Mouse (Mus musculus) MEL (cell line): ENCODE results near the gene Fbxo2.
A peak's percentile ranks its signal among the peaks of the same experiment; 100 is the strongest.

ENCODE experiments used
- CTCF ChIP-seq, 3 experiments: IDR thresholded peaks in 2 of 3; conservative IDR thresholded peaks in 1 of 3; 2 replicates each; pipeline ENCODE4 v1.5.1; 2011 to 2012; ENCODE audit warnings: low read length in 3 of 3, low read depth in 2 of 3, mild to moderate bottlenecking in 2 of 3, improper control_type of control experiment in 1 of 3, inconsistent platforms in 1 of 3, mixed read lengths in 1 of 3, moderate library complexity in 1 of 3; ENCODE audit not compliant: control insufficient read depth in 1 of 3, insufficient read depth in 1 of 3, poor library complexity in 1 of 3, severe bottlenecking in 1 of 3
- GATA1 ChIP-seq: IDR thresholded peaks from 2 replicates; pipeline ENCODE4 v1.6.1; 2011; ENCODE audit warnings: low read depth, low read length, improper control_type of control experiment
- MAFK ChIP-seq: IDR thresholded peaks from 2 replicates; pipeline ENCODE4 v1.6.1; 2011; ENCODE audit warnings: low read depth, mild to moderate bottlenecking, low read length, improper control_type of control experiment, borderline replicate concordance
- POLR2A ChIP-seq, 2 experiments: IDR thresholded peaks; 2 replicates each; pipeline ENCODE4 v1.6.1; 2011 to 2012; ENCODE audit warnings: low read length in 2 of 2, mild to moderate bottlenecking in 2 of 2, control low read depth in 1 of 2, improper control_type of control experiment in 1 of 2, low read depth in 1 of 2, moderate library complexity in 1 of 2; ENCODE audit not compliant: control insufficient read depth in 1 of 2, insufficient read depth in 1 of 2, poor library complexity in 1 of 2
- SMC3 ChIP-seq: IDR thresholded peaks from 2 replicates; pipeline ENCODE4 v1.6.1; 2011; ENCODE audit warnings: low read depth, low read length, improper control_type of control experiment
- TAL1 ChIP-seq: IDR thresholded peaks from 2 replicates; pipeline ENCODE4 v1.6.1; 2012; ENCODE audit warnings: mild to moderate bottlenecking, inconsistent platforms, low read length, moderate library complexity, mixed read lengths
- ZKSCAN1 ChIP-seq: IDR thresholded peaks from 2 replicates; pipeline ENCODE4 v1.6.1; 2012; ENCODE audit warnings: low read depth, mild to moderate bottlenecking, inconsistent platforms, low read length, improper control_type of control experiment, moderate library complexity

GRCm38 (mm10) chr4:148170842-148171241 lies 10.4 kb downstream of the Fbxo2 start:
- TF ChIP-seq CTCF (IDR thresholded peaks at IDR 0.05 in 2 of 3, conservative IDR thresholded peaks at IDR 0.05 in 1 of 3; ENCODE audit: control insufficient read depth in 1 of 3, insufficient read depth in 1 of 3, low read depth in 2 of 3, low read length in 3 of 3, poor library complexity in 1 of 3, severe bottlenecking in 1 of 3) (peak; percentile 92 to 97 (median 94)), ZKSCAN1 (no peak), GATA1 (no peak), POLR2A (IDR thresholded peaks at IDR 0.05; ENCODE audit: control insufficient read depth in 1 of 2, insufficient read depth in 1 of 2, low read depth in 1 of 2, low read length in 2 of 2, poor library complexity in 1 of 2) (no peak), MAFK (no peak), SMC3 (peak; percentile 94), TAL1 (no peak)
